ENCODE assay signal across 14 mouse cellular contexts in the genomic region with DNA sequence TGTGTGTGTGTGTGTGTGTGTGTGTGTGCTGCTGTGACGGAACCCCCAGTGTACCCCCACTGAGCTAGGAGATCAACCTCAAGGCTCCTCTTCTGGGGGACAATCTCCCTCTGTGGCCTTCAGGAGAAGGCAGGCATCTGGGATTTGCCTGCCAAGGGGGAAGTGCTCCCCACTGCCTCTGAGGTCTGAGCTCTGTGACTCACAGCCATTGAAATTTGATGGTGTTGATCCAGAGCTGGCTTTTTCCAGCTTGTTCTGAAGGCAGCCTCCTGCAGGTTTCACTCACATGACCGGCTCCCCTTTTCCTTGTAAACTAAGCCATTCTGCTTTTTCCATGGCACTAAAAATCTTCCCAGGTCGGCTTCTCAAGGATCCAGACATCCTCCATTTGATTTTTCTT. TPM values are rescaled to one million over a fixed set of nuclear protein-coding genes. Genes with fewer than 3 reads are reported as not detected.
A peak's percentile ranks its signal among the peaks of the same experiment; 100 is the strongest.
DNase-seq lines count a peak whose midpoint lies in the region; ATAC-seq lines count a peak whose summit lies in the region.
"Had no signal": no experiment of that assay in that cellular context is flagged by ENCODE, and none has a peak within 500 bp of the region (broad histone marks: within the 10 kb centered on the region; RNA-seq: fewer than 3 reads in every experiment).

No protein-coding gene starts in this region.

- H3K36me3 ChIP-seq in midbrain, embryonic 11.5 days (ENCODE audit: control insufficient read depth, insufficient read depth, low read length), result no peaks in the 10 kb centered on the region
- no peaks in the 10 kb centered on the region for H3K36me3 ChIP-seq in midbrain, embryonic 13.5 days
- H3K36me3 ChIP-seq in embryonic facial prominence, embryonic 13.5 days, result no peaks in the 10 kb centered on the region
- no peaks in the 10 kb centered on the region for H3K36me3 ChIP-seq in stomach, embryonic 15.5 days
- no peaks in the 10 kb centered on the region for H3K36me3 ChIP-seq in liver, embryonic 11.5 days (ENCODE audit: control insufficient read depth, insufficient read depth, low read length)
- no peaks in the 10 kb centered on the region for H3K36me3 ChIP-seq in hindbrain, embryonic 13.5 days
- H3K36me3 ChIP-seq: heart, embryonic 15.5 days had no signal

- no peak overlapping the region for H3K9ac ChIP-seq in midbrain, embryonic 11.5 days (ENCODE audit: low read length)
- no peak overlapping the region for H3K9ac ChIP-seq in midbrain, embryonic 13.5 days (replicated peaks)
- H3K9ac ChIP-seq in embryonic facial prominence, embryonic 13.5 days, result no peak overlapping the region
- no peak overlapping the region for H3K9ac ChIP-seq in stomach, embryonic 15.5 days
- no peak overlapping the region for H3K9ac ChIP-seq in liver, embryonic 11.5 days (ENCODE audit: low read depth, low read length)
- H3K9ac ChIP-seq in hindbrain, embryonic 13.5 days, result no peak overlapping the region
- H3K9ac ChIP-seq: heart, embryonic 15.5 days had no signal

- H3K4me3 ChIP-seq in midbrain, embryonic 11.5 days (ENCODE audit: low read depth, low read length), result no peak overlapping the region
- no peak overlapping the region for H3K4me3 ChIP-seq in midbrain, embryonic 13.5 days (replicated peaks)
- H3K4me3 ChIP-seq in embryonic facial prominence, embryonic 13.5 days, result no peak overlapping the region
- H3K4me3 ChIP-seq in stomach, embryonic 15.5 days (replicated peaks), result no peak overlapping the region
- H3K4me3 ChIP-seq in liver, embryonic 11.5 days (ENCODE audit: low read depth, low read length), result no peak overlapping the region
- no peak overlapping the region for H3K4me3 ChIP-seq in hindbrain, embryonic 13.5 days
- H3K4me3 ChIP-seq: heart, embryonic 15.5 days had no signal

- peaks cover 6% of the 10 kb centered on the region for H3K4me1 ChIP-seq in midbrain, embryonic 11.5 days (ENCODE audit: control insufficient read depth, insufficient read depth, low read length)
- peaks cover 19% of the 10 kb centered on the region for H3K4me1 ChIP-seq in midbrain, embryonic 13.5 days (replicated peaks)
- peaks cover 50% of the 10 kb centered on the region for H3K4me1 ChIP-seq in embryonic facial prominence, embryonic 13.5 days
- peaks cover 23% of the 10 kb centered on the region for H3K4me1 ChIP-seq in stomach, embryonic 15.5 days
- peaks cover 11% of the 10 kb centered on the region; the same call in 1 of the 2 replicates for H3K4me1 ChIP-seq in liver, embryonic 11.5 days (replicated peaks; ENCODE audit: control insufficient read depth, insufficient read depth, low read length)
- H3K4me1 ChIP-seq in hindbrain, embryonic 13.5 days (replicated peaks), result peaks cover 15% of the 10 kb centered on the region

- no peaks in the 10 kb centered on the region for H3K9me3 ChIP-seq in midbrain, embryonic 11.5 days (ENCODE audit: control insufficient read depth, low read length)
- no peaks in the 10 kb centered on the region for H3K9me3 ChIP-seq in midbrain, embryonic 13.5 days
- no peaks in the 10 kb centered on the region for H3K9me3 ChIP-seq in embryonic facial prominence, embryonic 13.5 days
- no peaks in the 10 kb centered on the region for H3K9me3 ChIP-seq in stomach, embryonic 15.5 days
- no peaks in the 10 kb centered on the region for H3K9me3 ChIP-seq in liver, embryonic 11.5 days (ENCODE audit: control insufficient read depth, low read length)
- H3K9me3 ChIP-seq in hindbrain, embryonic 13.5 days, result no peaks in the 10 kb centered on the region
- H3K9me3 ChIP-seq: heart, embryonic 15.5 days had no signal

- H3K4me2 ChIP-seq in midbrain, embryonic 11.5 days, result no peak overlapping the region
- no peak overlapping the region for H3K4me2 ChIP-seq in midbrain, embryonic 13.5 days (replicated peaks)
- H3K4me2 ChIP-seq in embryonic facial prominence, embryonic 13.5 days, result no peak overlapping the region
- no peak overlapping the region for H3K4me2 ChIP-seq in stomach, embryonic 15.5 days
- H3K4me2 ChIP-seq in liver, embryonic 11.5 days, result no peak overlapping the region
- H3K4me2 ChIP-seq in hindbrain, embryonic 13.5 days, result no peak overlapping the region
- H3K4me2 ChIP-seq: heart, embryonic 15.5 days had no signal

- no peak for ATAC-seq in midbrain, embryonic 11.5 days (ENCODE audit: low FRiP score)
- no peak for ATAC-seq in midbrain, embryonic 13.5 days
- no peak for ATAC-seq in embryonic facial prominence, embryonic 13.5 days (ENCODE audit: insufficient number of reproducible peaks, insufficient read depth, low FRiP score, low TSS enrichment, low read depth)
- no peak for ATAC-seq in stomach, embryonic 15.5 days (ENCODE audit: insufficient read depth, low FRiP score, low read depth)
- no peak for ATAC-seq in liver, embryonic 11.5 days (replicated peaks; ENCODE audit: low FRiP score)
- ATAC-seq in hindbrain, embryonic 13.5 days (ENCODE audit: low FRiP score), result no peak
- ATAC-seq: activated CD4-positive, CD25-positive, alpha-beta regulatory T cell, adult 4 months had no signal

- H3K27ac ChIP-seq in midbrain, embryonic 11.5 days (ENCODE audit: low read depth, low read length), result no peak overlapping the region
- no peak overlapping the region for H3K27ac ChIP-seq in midbrain, embryonic 13.5 days
- peak overlapping the region; percentile 71 for H3K27ac ChIP-seq in embryonic facial prominence, embryonic 13.5 days
- H3K27ac ChIP-seq in stomach, embryonic 15.5 days, result peak overlapping the region; percentile 83; the same call in 1 of the 2 replicates
- H3K27ac ChIP-seq in liver, embryonic 11.5 days (ENCODE audit: low read depth, low read length), result no peak overlapping the region
- no peak overlapping the region for H3K27ac ChIP-seq in hindbrain, embryonic 13.5 days
- H3K27ac ChIP-seq: heart, embryonic 15.5 days had no signal

- 66% methylated on average over 3 of the region's 3 CpGs for WGBS in midbrain, embryonic 11.5 days
- 79% methylated on average over 3 of the region's 3 CpGs for WGBS in midbrain, embryonic 13.5 days
- WGBS in embryonic facial prominence, embryonic 13.5 days, result 48% methylated on average over 3 of the region's 3 CpGs
- 66% methylated on average over 3 of the region's 3 CpGs for WGBS in stomach, embryonic 15.5 days
- WGBS in liver, embryonic 11.5 days, result 75% methylated on average over 3 of the region's 3 CpGs
- WGBS in hindbrain, embryonic 13.5 days, result 68% methylated on average over 3 of the region's 3 CpGs

- DNase-seq in adrenal gland, adult 2 months, result peak; percentile 76
- no peak for DNase-seq in adrenal gland, adult 18-20 months (ENCODE audit: low spot score in 2 of 2)
- peak; percentile 66 for DNase-seq in midbrain, embryonic 11.5 days (ENCODE audit: low spot score, missing footprints)
- DNase-seq in liver, embryonic 11.5 days (ENCODE audit: low spot score), result no peak
- DNase-seq: B cell, adult 2 months; cerebellum, adult 18-20 months; lung, postnatal 36 days; thymus, postnatal 14 days had no signal

- H3K27me3 ChIP-seq in midbrain, embryonic 11.5 days (ENCODE audit: control insufficient read depth, insufficient read depth, low read length), result no peaks in the 10 kb centered on the region
- peaks cover 10% of the 10 kb centered on the region for H3K27me3 ChIP-seq in midbrain, embryonic 13.5 days
- H3K27me3 ChIP-seq in embryonic facial prominence, embryonic 13.5 days, result no peaks in the 10 kb centered on the region
- H3K27me3 ChIP-seq in stomach, embryonic 15.5 days (replicated peaks), result no peaks in the 10 kb centered on the region
- no peaks in the 10 kb centered on the region for H3K27me3 ChIP-seq in liver, embryonic 11.5 days (replicated peaks; ENCODE audit: control insufficient read depth, insufficient read depth, low read length)
- H3K27me3 ChIP-seq in hindbrain, embryonic 13.5 days, result peaks cover 12% of the 10 kb centered on the region; the same call in 1 of the 2 replicates

RNA-seq across cellular contexts. Expression of gene Plekhg6, which starts 43.6 kb away (rescaled TPM):
- under 1 TPM in 1 of 2 experiments, not detected in 1; 0.21 TPM for total RNA-seq in adrenal gland, adult 2 months (2021)
- polyA plus RNA-seq in adrenal gland, adult 2 months (2012; rRNA removed), result 0.02 and 0.11 TPM in 2 replicates
- under 1 TPM in 1 of 2 experiments, not detected in 1; 0.13 TPM for total RNA-seq in adrenal gland, adult 18-20 months (2021)
- polyA plus RNA-seq in midbrain, embryonic 11.5 days (2014; fragmentation: Nextera tagmentation; extraction: Ambion mirVana), result not detected in 2 replicates
- polyA plus RNA-seq in midbrain, embryonic 13.5 days (2015; fragmentation: Nextera tagmentation; extraction: Ambion mirVana), result 0.08 and 0.23 TPM in 2 replicates
- 1.1 and 1.3 TPM in 2 replicates for polyA plus RNA-seq in embryonic facial prominence, embryonic 13.5 days (2015; fragmentation: Nextera tagmentation; extraction: Ambion mirVana)
- polyA plus RNA-seq in stomach, embryonic 15.5 days (2015; fragmentation: Nextera tagmentation; extraction: Ambion mirVana), result 3.1 and 3.9 TPM in 2 replicates
- polyA plus RNA-seq in liver, embryonic 11.5 days (2014; fragmentation: Nextera tagmentation; extraction: Ambion mirVana), result 0.30 and 0.35 TPM in 2 replicates
- polyA plus RNA-seq in hindbrain, embryonic 13.5 days (2015; fragmentation: Nextera tagmentation; extraction: Ambion mirVana), result 0.12 TPM in 2 replicates
- polyA plus RNA-seq: activated CD4-positive, CD25-positive, alpha-beta regulatory T cell, adult 4 months had no signal

Comparison
In these comparisons a context has a peak if more than half of its experiments do, and no peak if none do; other contexts are left out.
1. DNase-seq: peak in adrenal gland, adult 2 months (single experiment) and midbrain, embryonic 11.5 days (single experiment); none in adrenal gland, adult 18-20 months (0 of 2) and liver, embryonic 11.5 days (single experiment).
2. H3K27ac ChIP-seq: peak in embryonic facial prominence, embryonic 13.5 days (single experiment) and stomach, embryonic 15.5 days (single experiment); none in midbrain, embryonic 11.5 days (single experiment), midbrain, embryonic 13.5 days (single experiment), liver, embryonic 11.5 days (single experiment) and hindbrain, embryonic 13.5 days (single experiment).